Comparison of ENCODE assay signal across 10 mouse cellular contexts in genomic region chr10:98333411-98334067, GRCm38 (mm10).
DNase-seq lines count a peak whose midpoint lies in the region; ATAC-seq and TF ChIP-seq lines count a peak whose summit lies in the region.
"Had no signal": no experiment of that assay in that cellular context is flagged by ENCODE, and none has a peak within 500 bp of the region (broad histone marks: within the 10 kb centered on the region; RNA-seq: fewer than 3 reads in every experiment).

No protein-coding gene starts in this region.

- intact Hi-C loops in gastrocnemius, adult 2 months (cut with DNase I): no loop called here

- H3K4me2 ChIP-seq in hindbrain, embryonic 12.5 days (replicated peaks): no peak overlapping the region
- H3K4me2 ChIP-seq: limb, embryonic 13.5 days; midbrain, embryonic 12.5 days had no signal

- no peaks in the 10 kb centered on the region for H3K36me3 ChIP-seq in hindbrain, embryonic 12.5 days
- H3K36me3 ChIP-seq: limb, embryonic 13.5 days; midbrain, embryonic 12.5 days had no signal

- no peaks in the 10 kb centered on the region for H3K27me3 ChIP-seq in hindbrain, embryonic 12.5 days
- H3K27me3 ChIP-seq: limb, embryonic 13.5 days; midbrain, embryonic 12.5 days had no signal

- H3K4me3 ChIP-seq in gastrocnemius, adult 2 months: no peak overlapping the region
- no peak overlapping the region for H3K4me3 ChIP-seq in hindbrain, embryonic 12.5 days
- H3K4me3 ChIP-seq: limb, embryonic 13.5 days; midbrain, embryonic 12.5 days had no signal

- H3K4me1 ChIP-seq in hindbrain, embryonic 12.5 days: no peaks in the 10 kb centered on the region
- H3K4me1 ChIP-seq: limb, embryonic 13.5 days; midbrain, embryonic 12.5 days had no signal

- H3K27ac ChIP-seq in gastrocnemius, adult 2 months: peak overlapping the region; percentile 59; the same call in 1 of the 2 replicates
- no peak overlapping the region for H3K27ac ChIP-seq in hindbrain, embryonic 12.5 days
- H3K27ac ChIP-seq: limb, embryonic 13.5 days; midbrain, embryonic 12.5 days had no signal

- WGBS in hindbrain, embryonic 12.5 days: 73% methylated on average over 6 of the region's 6 CpGs

- no peaks in the 10 kb centered on the region for H3K9me3 ChIP-seq in hindbrain, embryonic 12.5 days (replicated peaks)
- H3K9me3 ChIP-seq: limb, embryonic 13.5 days; midbrain, embryonic 12.5 days had no signal

- ATAC-seq in hindbrain, embryonic 12.5 days (ENCODE audit: low FRiP score): no peak
- ATAC-seq: intestine, postnatal 0 days had no signal

- peak; percentile 13 for DNase-seq in layer of hippocampus, adult 9-11 months
- no peak for DNase-seq in layer of hippocampus, adult 11-12 months (ENCODE audit: low spot score)
- peak; percentile 78 for DNase-seq in cerebellum, adult 11 months
- peak; percentile 38 for DNase-seq in gastrocnemius, adult 2 months
- peak; percentile 22 to 28 for DNase-seq in lung, postnatal 4 days
- DNase-seq in MN1 (ENCODE audit: low spot score): no peak

- TF ChIP-seq CTCF in gastrocnemius, adult 2 months (IDR thresholded peaks at IDR 0.05): no peak

- H3K9ac ChIP-seq in hindbrain, embryonic 12.5 days: no peak overlapping the region
- H3K9ac ChIP-seq: limb, embryonic 13.5 days; midbrain, embryonic 12.5 days had no signal

Comparison
In these comparisons a context has a peak if more than half of its experiments do, and no peak if none do; other contexts are left out.
1. DNase-seq: peak in layer of hippocampus, adult 9-11 months (single experiment), cerebellum, adult 11 months (single experiment), gastrocnemius, adult 2 months (single experiment) and lung, postnatal 4 days (2 of 2); none in layer of hippocampus, adult 11-12 months (single experiment) and MN1 (single experiment).